In genomic region chr5:115076144-115076901, GRCm38 (mm10) we compare ENCODE assay signal across 10 mouse cellular contexts. TPM values are rescaled to one million over a fixed set of nuclear protein-coding genes. Genes with fewer than 3 reads are reported as not detected.
A peak's percentile ranks its signal among the peaks of the same experiment; 100 is the strongest.
DNase-seq lines count a peak whose midpoint lies in the region; ATAC-seq and TF ChIP-seq lines count a peak whose summit lies in the region.
"Had no signal": no experiment of that assay in that cellular context is flagged by ENCODE, and none has a peak within 500 bp of the region (broad histone marks: within the 10 kb centered on the region; RNA-seq: fewer than 3 reads in every experiment).

No protein-coding gene starts in this region.

- H3K4me3 ChIP-seq in intestine, embryonic 14.5 days (ENCODE audit: low read depth, low read length), result no peak overlapping the region
- no peak overlapping the region for H3K4me3 ChIP-seq in intestine, embryonic 15.5 days (replicated peaks)
- no peak overlapping the region for H3K4me3 ChIP-seq in left cerebral cortex, adult 2 months
- H3K4me3 ChIP-seq in stomach, postnatal 0 days (ENCODE audit: low read depth, low read length), result no peak overlapping the region
- H3K4me3 ChIP-seq: erythroblast, embryonic 14.5 days; neural tube, embryonic 12.5 days had no signal

- H3K27me3 ChIP-seq in intestine, embryonic 14.5 days (replicated peaks; ENCODE audit: control insufficient read depth, insufficient read depth, low read length), result no peaks in the 10 kb centered on the region
- no peaks in the 10 kb centered on the region for H3K27me3 ChIP-seq in intestine, embryonic 15.5 days (replicated peaks)
- H3K27me3 ChIP-seq in stomach, postnatal 0 days (ENCODE audit: control insufficient read depth, insufficient read depth, low read length), result no peaks in the 10 kb centered on the region
- H3K27me3 ChIP-seq: neural tube, embryonic 12.5 days had no signal

- no peak overlapping the region for H3K9ac ChIP-seq in intestine, embryonic 14.5 days (ENCODE audit: low read length)
- H3K9ac ChIP-seq in intestine, embryonic 15.5 days, result no peak overlapping the region
- H3K9ac ChIP-seq in stomach, postnatal 0 days (ENCODE audit: low read length), result no peak overlapping the region
- H3K9ac ChIP-seq: neural tube, embryonic 12.5 days had no signal

- peaks cover 24% of the 10 kb centered on the region for H3K36me3 ChIP-seq in intestine, embryonic 14.5 days (ENCODE audit: control insufficient read depth, insufficient read depth, low read length)
- no peaks in the 10 kb centered on the region for H3K36me3 ChIP-seq in intestine, embryonic 15.5 days
- H3K36me3 ChIP-seq in stomach, postnatal 0 days (ENCODE audit: control insufficient read depth, insufficient read depth, low read length), result peaks cover 5% of the 10 kb centered on the region

- no peak overlapping the region for H3K4me2 ChIP-seq in intestine, embryonic 14.5 days (ENCODE audit: low read length)
- no peak overlapping the region for H3K4me2 ChIP-seq in intestine, embryonic 15.5 days (replicated peaks)
- H3K4me2 ChIP-seq in stomach, postnatal 0 days (replicated peaks; ENCODE audit: low read depth), result no peak overlapping the region
- H3K4me2 ChIP-seq: neural tube, embryonic 12.5 days had no signal

- peak; percentile 82 for DNase-seq in intestine, embryonic 14.5 days (ENCODE audit: low spot score)
- DNase-seq in MEL-GATA-1-ER (ENCODE audit: extremely low read depth, low read depth), result peak; percentile 69
- peak; percentile 58 for DNase-seq in cerebellum, adult 8-10 months
- peak; percentile 34 to 65 for DNase-seq in gastrocnemius, postnatal 4 days (ENCODE audit: low spot score in 2 of 2)
- peak; percentile 42 to 49 for DNase-seq in left cerebral cortex, adult 2 months (ENCODE audit: extremely low spot score in 1 of 2, low spot score in 2 of 2)
- peak; percentile 71 for DNase-seq in stomach, postnatal 0 days (ENCODE audit: low spot score)

- no peak overlapping the region for H3K27ac ChIP-seq in intestine, embryonic 14.5 days (ENCODE audit: low read depth)
- no peak overlapping the region for H3K27ac ChIP-seq in intestine, embryonic 15.5 days
- H3K27ac ChIP-seq in left cerebral cortex, adult 2 months, result no peak overlapping the region
- H3K27ac ChIP-seq in stomach, postnatal 0 days (replicated peaks), result no peak overlapping the region
- H3K27ac ChIP-seq: neural tube, embryonic 12.5 days had no signal

- TF ChIP-seq CTCF in left cerebral cortex, adult 2 months (IDR thresholded peaks at IDR 0.05), result peak; percentile 74
- peak; percentile 83 for TF ChIP-seq CTCF in stomach, postnatal 0 days (IDR thresholded peaks at IDR 0.05; ENCODE audit: low read depth)

- H3K9me3 ChIP-seq in intestine, embryonic 14.5 days (ENCODE audit: control insufficient read depth, low read length), result no peaks in the 10 kb centered on the region
- H3K9me3 ChIP-seq in intestine, embryonic 15.5 days, result no peaks in the 10 kb centered on the region
- H3K9me3 ChIP-seq in stomach, postnatal 0 days (ENCODE audit: control insufficient read depth, low read length), result no peaks in the 10 kb centered on the region
- H3K9me3 ChIP-seq: neural tube, embryonic 12.5 days had no signal

- H3K4me1 ChIP-seq in intestine, embryonic 14.5 days (replicated peaks; ENCODE audit: control insufficient read depth, insufficient read depth, low read length), result peaks cover 11% of the 10 kb centered on the region; the same call in 1 of the 2 replicates
- H3K4me1 ChIP-seq in intestine, embryonic 15.5 days (replicated peaks), result peaks cover 12% of the 10 kb centered on the region
- peaks cover 7% of the 10 kb centered on the region; the same call in 1 of the 2 replicates for H3K4me1 ChIP-seq in stomach, postnatal 0 days (replicated peaks; ENCODE audit: control insufficient read depth, insufficient read depth)

- WGBS in intestine, embryonic 14.5 days, result 61% methylated on average over 5 of the region's 5 CpGs
- 61% methylated on average over 5 of the region's 5 CpGs for WGBS in intestine, embryonic 15.5 days
- WGBS in stomach, postnatal 0 days, result 57% methylated on average over 5 of the region's 5 CpGs

- intact Hi-C loops in left cerebral cortex, adult 2 months (cut with DNase I), result loop anchor here (1.0 to 2.0 kb wide), 2 partner anchors 64 to 97 kb away; no protein-coding TSS in a partner anchor

- TF ChIP-seq EP300 in stomach, postnatal 0 days (optimal IDR thresholded peaks at IDR 0.05), result no peak

- ATAC-seq in intestine, embryonic 14.5 days (replicated peaks; ENCODE audit: low FRiP score, low TSS enrichment, low read depth), result 0 out of 2 replicates have a peak, but pooled peaks have one; percentile 47
- ATAC-seq in intestine, embryonic 15.5 days, result no peak
- peak; percentile 81 for ATAC-seq in megakaryocyte-erythroid progenitor cell, adult 5-6 weeks (replicated peaks; ENCODE audit: low FRiP score, low TSS enrichment, poor library complexity, severe bottlenecking)
- no peak for ATAC-seq in stomach, postnatal 0 days (ENCODE audit: low FRiP score, low TSS enrichment)

RNA-seq across cellular contexts. Expression of gene Gm10401, which starts 21.8 kb away (rescaled TPM):
- polyA plus RNA-seq in intestine, embryonic 14.5 days (2014; fragmentation: Nextera tagmentation; extraction: Ambion mirVana), result 42.4 and 46.5 TPM in 2 replicates
- polyA plus RNA-seq in intestine, embryonic 15.5 days (2015; fragmentation: Nextera tagmentation; extraction: Ambion mirVana), result 24.9 and 30.2 TPM in 2 replicates
- not detected for total RNA-seq in gastrocnemius, postnatal 4 days (2021)
- not detected for total RNA-seq in left cerebral cortex, adult 2 months (2021)
- total RNA-seq in megakaryocyte-erythroid progenitor cell, adult 5-6 weeks (2014; fragmentation: Nextera tagmentation), result not detected in 2 replicates
- 6.0 TPM in 1 of 2 replicates, not detected in the other for total RNA-seq in megakaryocyte-erythroid progenitor cell, adult 5-6 weeks (2017)
- polyA plus RNA-seq in stomach, postnatal 0 days (2015; fragmentation: Nextera tagmentation; extraction: Ambion mirVana), result 17.9 and 22.2 TPM in 2 replicates
- polyA plus RNA-seq: erythroblast, embryonic 14.5 days had no signal

RNA-seq across cellular contexts. Expression of gene Acads, which starts 42.8 kb away (rescaled TPM):
- polyA plus RNA-seq in intestine, embryonic 14.5 days (2014; fragmentation: Nextera tagmentation; extraction: Ambion mirVana), result 53.3 and 57.3 TPM in 2 replicates
- polyA plus RNA-seq in intestine, embryonic 15.5 days (2015; fragmentation: Nextera tagmentation; extraction: Ambion mirVana), result 119 and 122 TPM in 2 replicates
- 10 to 100 TPM; 74.6 to 78.1 TPM for total RNA-seq in gastrocnemius, postnatal 4 days (2021)
- total RNA-seq in left cerebral cortex, adult 2 months (2021), result 1 to 10 TPM; 6.5 to 7.2 TPM
- total RNA-seq in megakaryocyte-erythroid progenitor cell, adult 5-6 weeks (2014; fragmentation: Nextera tagmentation), result 39.6 and 50.3 TPM in 2 replicates
- 19.2 and 24.8 TPM in 2 replicates for total RNA-seq in megakaryocyte-erythroid progenitor cell, adult 5-6 weeks (2017)
- polyA plus RNA-seq in stomach, postnatal 0 days (2015; fragmentation: Nextera tagmentation; extraction: Ambion mirVana), result 70.6 and 73.8 TPM in 2 replicates

RNA-seq across cellular contexts. Expression of gene Unc119b, which starts 58.5 kb away (rescaled TPM):
- 30.6 and 31.0 TPM in 2 replicates for polyA plus RNA-seq in intestine, embryonic 14.5 days (2014; fragmentation: Nextera tagmentation; extraction: Ambion mirVana)
- polyA plus RNA-seq in intestine, embryonic 15.5 days (2015; fragmentation: Nextera tagmentation; extraction: Ambion mirVana), result 25.7 and 26.6 TPM in 2 replicates
- 10 to 100 TPM; 19.9 to 20.3 TPM for total RNA-seq in gastrocnemius, postnatal 4 days (2021)
- 10 to 100 TPM; 25.2 to 31.0 TPM for total RNA-seq in left cerebral cortex, adult 2 months (2021)
- total RNA-seq in megakaryocyte-erythroid progenitor cell, adult 5-6 weeks (2014; fragmentation: Nextera tagmentation), result 13.8 and 15.5 TPM in 2 replicates
- 7.1 and 12.7 TPM in 2 replicates for total RNA-seq in megakaryocyte-erythroid progenitor cell, adult 5-6 weeks (2017)
- 12.7 and 12.9 TPM in 2 replicates for polyA plus RNA-seq in stomach, postnatal 0 days (2015; fragmentation: Nextera tagmentation; extraction: Ambion mirVana)

Comparison
In these comparisons a context has a peak if more than half of its experiments do, and no peak if none do; other contexts are left out.
1. ATAC-seq: peak in intestine, embryonic 14.5 days (single experiment) and megakaryocyte-erythroid progenitor cell, adult 5-6 weeks (single experiment); none in intestine, embryonic 15.5 days (single experiment) and stomach, postnatal 0 days (single experiment).
2. Peak in every context shown above with its lines, with median percentiles within 50 percentile points of each other: DNase-seq.